Mouse (Mus musculus) ES-E14 (cell line): ENCODE measurements at regions not wholly inside any gene's neighbourhood (a gene's known extent, or its start where the extent isn't known, plus 50 kb on each side); places are given as distances from the start of the nearest gene placed in this dataset.
"Not testable (repeated sequence)": the region's sequence is repeated elsewhere in the genome, so short reads cannot be mapped to it uniquely, and the experiment has no call there.

Experiments used
- DNase-seq: peaks from one replicate; pipeline ENCODE4 v3.0.0-alpha.2; 2013; ENCODE audit warnings: low read depth, low spot score
- H3K27ac ChIP-seq: 2 replicates; pipeline ENCODE4 v1.5.1; 2012; ENCODE audit warnings: low read depth, mild to moderate bottlenecking, low read length, moderate library complexity, mixed read lengths; ENCODE audit not compliant: poor library complexity, insufficient read depth, severe bottlenecking
- H3K36me3 ChIP-seq: 2 replicates; pipeline ENCODE4 v1.6.1; 2012; ENCODE audit warnings: mild to moderate bottlenecking, low read length, moderate library complexity, mixed read lengths; ENCODE audit not compliant: control insufficient read depth, poor library complexity, insufficient read depth, severe bottlenecking
- H3K4me1 ChIP-seq, 2 experiments: fragments of 150-350 bp in 1 of 2; sonication (generic) in 1 of 2; 2 replicates each; pipeline ENCODE4 v1.6.1; 2012; ENCODE audit warnings: low read length in 2 of 2, mild to moderate bottlenecking in 1 of 2, mixed read lengths in 1 of 2; ENCODE audit not compliant: control insufficient read depth in 2 of 2, insufficient read depth in 2 of 2, poor library complexity in 1 of 2
- H3K4me3 ChIP-seq, 2 experiments: fragments of 150-350 bp in 1 of 2; sonication (generic) in 1 of 2; 2 replicates each; pipeline ENCODE4 v1.5.1; 2012; ENCODE audit warnings: low read length in 2 of 2, low read depth in 1 of 2, mild to moderate bottlenecking in 1 of 2, mixed read lengths in 1 of 2; ENCODE audit not compliant: insufficient read depth in 1 of 2, poor library complexity in 1 of 2, severe bottlenecking in 1 of 2
- H3K9ac ChIP-seq: 2 replicates; pipeline ENCODE4 v1.6.1; 2012; ENCODE audit warnings: low read depth, mild to moderate bottlenecking, low read length, mixed read lengths; ENCODE audit not compliant: poor library complexity, insufficient read depth, severe bottlenecking
- H3K9me3 ChIP-seq: fragments of 150-350 bp; sonication (generic); 2 replicates; pipeline ENCODE4 v1.6.1; 2012; ENCODE audit warnings: low read depth, mild to moderate bottlenecking, low read length; ENCODE audit not compliant: control insufficient read depth, insufficient read depth
- CHD2 ChIP-seq: IDR thresholded peaks from 2 replicates; pipeline ENCODE4 v1.6.1; 2014; ENCODE audit warnings: mild to moderate bottlenecking, low read depth, low read length, inconsistent platforms
- HCFC1 ChIP-seq: IDR thresholded peaks from 2 replicates; pipeline ENCODE4 v1.6.1; 2012; ENCODE audit warnings: low read length, inconsistent platforms, borderline replicate concordance; ENCODE audit not compliant: insufficient read depth
- MAFK ChIP-seq: IDR thresholded peaks from 2 replicates; pipeline ENCODE4 v1.6.1; 2014; ENCODE audit warnings: mild to moderate bottlenecking, low read depth, low read length, inconsistent platforms; ENCODE audit not compliant: insufficient read depth
- ZC3H11A ChIP-seq: IDR thresholded peaks from 2 replicates; pipeline ENCODE4 v1.6.1; 2012; ENCODE audit warnings: low read depth, mild to moderate bottlenecking, inconsistent platforms, low read length, borderline replicate concordance
- ZNF384 ChIP-seq: IDR thresholded peaks from 2 replicates; pipeline ENCODE4 v1.6.1; 2012; ENCODE audit warnings: low read depth, low read length, inconsistent platforms
- in situ Hi-C, 2 experiments: fragments of 600-800 bp; cut with MboI; formaldehyde crosslinking; loops; one replicate each; pipeline ENCODE4 v1.15.1; 2025; ENCODE audit warnings: low sequenced_read_pairs in 2 of 2, inconsistent platforms in 1 of 2; ENCODE audit not compliant: unreplicated experiment in 2 of 2

DNA sequence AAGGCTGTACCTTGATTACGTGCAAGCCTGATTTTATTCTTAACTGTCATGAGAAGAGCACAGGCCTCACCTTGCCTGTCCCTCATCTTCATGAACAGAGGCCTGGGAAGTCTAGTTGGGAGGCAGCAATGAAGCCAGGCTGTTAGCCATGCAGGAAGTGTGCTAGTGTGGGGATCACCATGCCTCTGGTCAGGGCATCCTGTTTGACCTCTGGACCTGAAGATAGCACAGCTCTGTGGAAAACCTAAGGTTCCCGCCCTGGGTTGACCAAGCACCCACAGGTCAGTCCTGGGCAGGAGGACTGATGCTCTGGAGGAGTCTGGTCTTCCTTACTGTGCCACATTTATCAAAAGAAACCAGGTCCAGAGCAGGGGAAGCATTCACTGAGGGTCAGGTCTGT lies 157.6 kb downstream of the Gm906 start:
- Histone ChIP-seq H3K4me1 (no peaks in the 10 kb centered on the region), H3K4me3 (no peak overlapping the region), H3K9me3 (no peaks in the 10 kb centered on the region), H3K36me3 (no peaks in the 10 kb centered on the region), H3K27ac (no peak overlapping the region), H3K9ac (no peak overlapping the region)
- TF ChIP-seq ZC3H11A (no peak), ZNF384 (no peak), CHD2 (no peak), HCFC1 (no peak), MAFK (no peak)
- in situ Hi-C loops = no loop called here
- DNase-seq = no peak

DNA sequence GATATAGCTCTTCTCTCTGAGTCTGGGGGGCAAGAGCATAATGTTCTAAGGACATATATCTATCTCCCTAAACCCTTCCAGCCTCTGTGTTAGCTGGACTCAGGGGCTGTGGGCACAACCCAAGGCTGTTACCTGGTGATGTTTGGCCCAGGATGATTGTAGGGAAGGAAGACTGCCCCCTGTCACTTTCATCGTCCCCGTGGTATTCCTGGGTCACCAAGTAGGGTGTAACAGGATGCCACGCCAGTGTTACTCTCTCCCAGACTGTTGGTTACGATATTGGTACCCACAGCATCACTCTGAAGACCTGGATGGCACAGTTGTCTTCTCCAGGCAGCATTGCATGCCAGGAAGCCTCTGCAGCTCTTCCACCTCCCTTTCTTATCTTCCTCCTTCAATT lies 185.3 kb downstream of the Gm906 start:
- Histone ChIP-seq H3K9me3 (no peaks in the 10 kb centered on the region), H3K4me1 (no peaks in the 10 kb centered on the region), H3K4me3 (no peak overlapping the region), H3K9ac (no peak overlapping the region), H3K36me3 (no peaks in the 10 kb centered on the region), H3K27ac (no peak overlapping the region)
- TF ChIP-seq MAFK (no peak), CHD2 (no peak), ZC3H11A (no peak), ZNF384 (no peak), HCFC1 (no peak)
- DNase-seq = no peak
- in situ Hi-C loops = no loop called here

DNA sequence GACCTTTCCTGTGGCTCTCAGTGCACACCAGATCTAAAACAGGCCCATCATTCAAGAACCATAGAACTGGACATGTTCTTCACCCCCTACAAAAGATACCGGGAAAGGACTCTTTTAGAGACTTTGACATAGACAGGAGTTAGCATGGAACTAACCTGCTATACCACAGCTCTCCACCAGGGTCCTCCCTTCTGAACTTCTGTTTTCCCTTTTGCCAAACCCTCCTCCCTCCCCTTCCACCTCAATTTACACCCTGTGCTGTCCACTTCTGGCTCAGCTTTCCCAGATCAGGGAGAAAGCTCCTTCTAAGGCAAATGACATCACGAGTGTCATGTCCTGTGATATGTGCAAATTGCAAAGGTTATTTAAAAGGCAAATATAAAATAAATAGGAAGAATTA lies 185.7 kb downstream of the Gm906 start:
- H3K4me1 ChIP-seq, H3K27ac ChIP-seq, H3K9ac ChIP-seq, H3K36me3 ChIP-seq, H3K9me3 ChIP-seq, H3K4me3 ChIP-seq, in situ Hi-C loops, DNase-seq: not testable (repeated sequence)

GRCm38 (mm10) chr13:50059676-50060075 lies 190.4 kb downstream of the Gm906 start:
- H3K4me1 ChIP-seq, H3K9ac ChIP-seq, H3K4me3 ChIP-seq, H3K9me3 ChIP-seq, H3K36me3 ChIP-seq, H3K27ac ChIP-seq, DNase-seq, in situ Hi-C loops: not testable (repeated sequence)

- H3K9me3 ChIP-seq, H3K36me3 ChIP-seq, H3K4me3 ChIP-seq, H3K27ac ChIP-seq, DNase-seq, H3K4me1 ChIP-seq, in situ Hi-C loops, H3K9ac ChIP-seq: not testable (repeated sequence)
Observed at GRCm38 (mm10) chr13:50059054-50059453, 191.1 kb downstream of the Gm906 start.

DNA sequence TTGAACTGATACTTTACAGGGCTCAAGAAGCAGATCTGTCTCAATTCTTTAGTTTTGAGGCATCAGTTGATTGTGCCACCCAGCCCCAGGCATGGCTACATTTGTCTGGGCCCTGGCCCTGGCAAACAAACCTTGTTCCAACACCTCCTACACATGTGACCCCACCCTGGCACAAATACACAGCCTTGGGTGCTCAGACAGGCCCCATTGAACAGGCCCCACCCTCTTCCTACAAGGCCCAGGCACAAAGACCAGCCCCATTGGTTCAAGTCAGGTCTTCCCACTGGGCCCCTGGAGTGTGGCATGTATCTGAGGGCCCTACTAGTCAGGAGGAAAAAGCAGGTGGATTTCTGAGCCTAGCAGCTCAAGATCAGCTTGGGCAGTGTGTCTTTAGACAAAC lies 198.4 kb downstream of the Gm906 start:
- H3K27ac ChIP-seq, DNase-seq, H3K9ac ChIP-seq, H3K4me3 ChIP-seq, H3K9me3 ChIP-seq, in situ Hi-C loops, H3K4me1 ChIP-seq, H3K36me3 ChIP-seq: not testable (repeated sequence)

DNA sequence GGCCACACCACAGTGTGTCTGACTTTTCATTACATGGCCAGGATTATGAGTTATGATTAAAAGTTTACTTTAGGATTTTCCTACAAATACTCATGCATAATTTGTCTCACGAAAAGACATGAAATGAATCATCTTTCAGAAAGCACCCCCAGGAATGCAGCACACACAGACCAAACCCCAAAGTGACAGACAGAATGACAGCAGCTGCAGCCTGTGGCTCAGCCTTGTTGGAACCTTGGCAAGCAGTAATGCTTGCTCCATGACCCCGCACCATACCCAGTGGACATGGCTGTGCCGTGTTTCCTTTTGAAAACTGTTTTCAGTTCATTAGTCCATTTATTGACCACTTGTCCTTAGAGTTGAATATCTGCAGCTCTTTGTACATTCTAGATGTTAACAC lies 199.0 kb downstream of the Gm906 start:
- H3K36me3 ChIP-seq, H3K27ac ChIP-seq, DNase-seq, H3K4me3 ChIP-seq, H3K9me3 ChIP-seq, H3K9ac ChIP-seq, H3K4me1 ChIP-seq, in situ Hi-C loops: not testable (repeated sequence)
